Mouse (Mus musculus): Measurements from ENCODE around the gene Upk2. TPM values are rescaled to one million over a fixed set of nuclear protein-coding genes. Genes with fewer than 3 reads are reported as not detected.

Upk2 gene
- total RNA-seq (2017): not detected in 3 replicates

GRCm38 (mm10) chr9:44454891-44455220, at the start of gene Upk2:
Upk2 (minus strand) TSS chr9:44454976.
- no peak for ATAC-seq (replicated peaks; ENCODE audit: insufficient number of reproducible peaks, low FRiP score, low TSS enrichment, poor library complexity, severe bottlenecking)

- peak; percentile 68 for ATAC-seq (replicated peaks; ENCODE audit: insufficient number of reproducible peaks, low FRiP score, low TSS enrichment, poor library complexity, severe bottlenecking)
These were observed 47.2 kb upstream of the Upk2 start for GRCm38 (mm10) chr9:44502006-44502405.

GRCm38 (mm10) chr9:44501206-44501879, 46.6 kb upstream of the Upk2 start:
- no peak for ATAC-seq (replicated peaks; ENCODE audit: insufficient number of reproducible peaks, low FRiP score, low TSS enrichment, poor library complexity, severe bottlenecking)

- ATAC-seq (replicated peaks; ENCODE audit: insufficient number of reproducible peaks, low FRiP score, low TSS enrichment, poor library complexity, severe bottlenecking): no peak
These were observed 45.9 kb upstream of the Upk2 start for GRCm38 (mm10) chr9:44500638-44501175.

- no peak for ATAC-seq (replicated peaks; ENCODE audit: insufficient number of reproducible peaks, low FRiP score, low TSS enrichment, poor library complexity, severe bottlenecking)
These were observed 45.4 kb upstream of the Upk2 start for GRCm38 (mm10) chr9:44500163-44500533.

- ATAC-seq (replicated peaks; ENCODE audit: insufficient number of reproducible peaks, low FRiP score, low TSS enrichment, poor library complexity, severe bottlenecking): no peak
These were observed 44.8 kb upstream of the Upk2 start for GRCm38 (mm10) chr9:44499356-44500162.

GRCm38 (mm10) chr9:44498421-44499355, 43.9 kb upstream of the Upk2 start:
- ATAC-seq (replicated peaks; ENCODE audit: insufficient number of reproducible peaks, low FRiP score, low TSS enrichment, poor library complexity, severe bottlenecking): 0 out of 2 replicates have a peak, but pooled peaks have one; percentile 42

- no peak for ATAC-seq (replicated peaks; ENCODE audit: insufficient number of reproducible peaks, low FRiP score, low TSS enrichment, poor library complexity, severe bottlenecking)
These were observed 43.0 kb upstream of the Upk2 start for GRCm38 (mm10) chr9:44497624-44498377.

GRCm38 (mm10) chr9:44496803-44497461, 42.2 kb upstream of the Upk2 start:
- ATAC-seq (replicated peaks; ENCODE audit: insufficient number of reproducible peaks, low FRiP score, low TSS enrichment, poor library complexity, severe bottlenecking): no peak

- no peak for ATAC-seq (replicated peaks; ENCODE audit: insufficient number of reproducible peaks, low FRiP score, low TSS enrichment, poor library complexity, severe bottlenecking)
These were observed 41.1 kb upstream of the Upk2 start for GRCm38 (mm10) chr9:44495810-44496344.

GRCm38 (mm10) chr9:44494863-44495809, 40.4 kb upstream of the Upk2 start:
- ATAC-seq (replicated peaks; ENCODE audit: insufficient number of reproducible peaks, low FRiP score, low TSS enrichment, poor library complexity, severe bottlenecking): no peak

- ATAC-seq (replicated peaks; ENCODE audit: insufficient number of reproducible peaks, low FRiP score, low TSS enrichment, poor library complexity, severe bottlenecking): no peak
These were observed 39.6 kb upstream of the Upk2 start for GRCm38 (mm10) chr9:44494261-44494862.

- ATAC-seq (replicated peaks; ENCODE audit: insufficient number of reproducible peaks, low FRiP score, low TSS enrichment, poor library complexity, severe bottlenecking): peak; percentile 55; the same call in 1 of the 2 replicates
These were observed 38.1 kb upstream of the Upk2 start for GRCm38 (mm10) chr9:44492631-44493461.

GRCm38 (mm10) chr9:44491351-44491750, 36.6 kb upstream of the Upk2 start:
- no peak for ATAC-seq (replicated peaks; ENCODE audit: insufficient number of reproducible peaks, low FRiP score, low TSS enrichment, poor library complexity, severe bottlenecking)

Data from monocyte, adult 5-6 weeks (primary cell).